Mouse (Mus musculus) limb, embryonic 14.5 days (tissue): ENCODE measurements at regions not wholly inside any gene's neighbourhood (a gene's known extent, or its start where the extent isn't known, plus 50 kb on each side); places are given as distances from the start of the nearest gene placed in this dataset.

Experiments
- ATAC-seq: fragments of 200-750 bp; cut with Nextera tagmentation; 2 replicates; pipeline ENCODE4 v1.8.0; 2017; ENCODE audit warnings: low read depth, moderate number of reproducible peaks, moderate TSS enrichment; ENCODE audit not compliant: low FRiP score
- DNase-seq: peaks from one replicate; pipeline ENCODE4 v3.0.0-alpha.2; 2015; ENCODE audit warnings: low spot score
- H3K27ac ChIP-seq: fragments of 300-500 bp; sonication (generic); replicated peaks from 2 replicates; pipeline ENCODE4 v1.5.1; 2014; ENCODE audit warnings: low read depth, mild to moderate bottlenecking, low read length, moderate library complexity, mixed read lengths
- H3K27me3 ChIP-seq: fragments of 300-500 bp; sonication (generic); 2 replicates; pipeline ENCODE4 v1.6.1; 2014; ENCODE audit warnings: low read length, mixed read lengths; ENCODE audit not compliant: control insufficient read depth, insufficient read depth
- H3K36me3 ChIP-seq: fragments of 300-500 bp; sonication (generic); 2 replicates; pipeline ENCODE4 v1.6.1; 2014; ENCODE audit warnings: mild to moderate bottlenecking, low read length, moderate library complexity, mixed read lengths; ENCODE audit not compliant: control insufficient read depth, insufficient read depth
- H3K4me1 ChIP-seq: fragments of 300-500 bp; sonication (generic); 2 replicates; pipeline ENCODE4 v1.6.1; 2014; ENCODE audit warnings: antibody characterized with exemption, low read length, mixed read lengths; ENCODE audit not compliant: control insufficient read depth, insufficient read depth
- H3K4me2 ChIP-seq: fragments of 300-500 bp; sonication (generic); replicated peaks from 2 replicates; pipeline ENCODE4 v1.6.1; 2014; ENCODE audit warnings: low read depth, mild to moderate bottlenecking, low read length, moderate library complexity; ENCODE audit not compliant: severe bottlenecking
- H3K4me3 ChIP-seq: fragments of 300-500 bp; sonication (generic); replicated peaks from 2 replicates; pipeline ENCODE4 v1.5.1; 2014; ENCODE audit warnings: low read length
- H3K9ac ChIP-seq: fragments of 300-500 bp; sonication (generic); 2 replicates; pipeline ENCODE4 v1.6.1; 2014; ENCODE audit warnings: mild to moderate bottlenecking, low read depth, low read length, moderate library complexity; ENCODE audit not compliant: severe bottlenecking
- H3K9me3 ChIP-seq: fragments of 300-500 bp; sonication (generic); 2 replicates; pipeline ENCODE4 v1.6.1; 2016; ENCODE audit warnings: low read length; ENCODE audit not compliant: control insufficient read depth
- POLR2A ChIP-seq: fragments of 200-500 bp; IDR thresholded peaks from 2 replicates; pipeline ENCODE4 v1.8.0; 2012; ENCODE audit warnings: inconsistent platforms, mild to moderate bottlenecking, moderate library complexity, borderline replicate concordance; ENCODE audit not compliant: insufficient read depth, insufficient read length; ENCODE audit errors: extremely low read depth
- WGBS: fragments of 180-500 bp; shearing (Covaris S2); extraction: QIAGEN DNeasy Blood & Tissue Kit; methylation state at CpG from one replicate; pipeline ENCODE4 v1.1.7; 2014; 5-methylcytosine and 5-hydroxymethylcytosine counted together

GRCm38 (mm10) chr2:108156189-108156588 lies 865.8 kb downstream of the Kcna4 start:
- Histone ChIP-seq H3K9me3 (no peaks in the 10 kb centered on the region), H3K9ac (no peak overlapping the region), H3K4me1 (no peaks in the 10 kb centered on the region), H3K36me3 (no peaks in the 10 kb centered on the region), H3K27ac (no peak overlapping the region), H3K4me2 (no peak overlapping the region), H3K27me3 (no peaks in the 10 kb centered on the region), H3K4me3 (no peak overlapping the region)
- DNase-seq (no peak), ATAC-seq (no peak)
- no peak for TF ChIP-seq POLR2A

DNA sequence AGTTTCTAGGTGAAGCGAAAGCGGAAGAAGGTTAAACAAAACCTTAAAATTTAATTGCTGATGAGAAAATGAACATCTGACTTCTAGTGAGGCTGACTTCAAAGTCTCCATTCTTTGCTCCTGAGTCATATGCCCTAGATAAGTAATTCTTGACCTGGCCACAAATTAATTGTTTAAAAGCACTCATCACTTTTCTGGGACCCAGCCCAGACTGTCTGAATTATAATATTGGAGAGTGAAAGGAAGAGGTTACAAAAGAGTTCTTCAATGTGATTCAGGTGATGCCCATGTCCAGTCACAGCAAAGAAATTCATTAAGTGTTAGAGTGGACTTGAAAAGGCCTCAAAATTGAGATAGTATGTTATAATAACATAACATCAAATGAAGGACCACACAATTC lies 867.3 kb downstream of the Kcna4 start:
- DNase-seq = no peak
- H3K4me2 ChIP-seq = no peak overlapping the region
- 84% methylated on average over 2 of the region's 2 CpGs for WGBS
- no peak overlapping the region for H3K9ac ChIP-seq
- H3K4me1 ChIP-seq = no peaks in the 10 kb centered on the region
- H3K36me3 ChIP-seq = no peaks in the 10 kb centered on the region
- no peak for TF ChIP-seq POLR2A
- H3K4me3 ChIP-seq = no peak overlapping the region
- no peak for ATAC-seq
- no peak overlapping the region for H3K27ac ChIP-seq
- H3K27me3 ChIP-seq = no peaks in the 10 kb centered on the region
- H3K9me3 ChIP-seq = no peaks in the 10 kb centered on the region

DNA sequence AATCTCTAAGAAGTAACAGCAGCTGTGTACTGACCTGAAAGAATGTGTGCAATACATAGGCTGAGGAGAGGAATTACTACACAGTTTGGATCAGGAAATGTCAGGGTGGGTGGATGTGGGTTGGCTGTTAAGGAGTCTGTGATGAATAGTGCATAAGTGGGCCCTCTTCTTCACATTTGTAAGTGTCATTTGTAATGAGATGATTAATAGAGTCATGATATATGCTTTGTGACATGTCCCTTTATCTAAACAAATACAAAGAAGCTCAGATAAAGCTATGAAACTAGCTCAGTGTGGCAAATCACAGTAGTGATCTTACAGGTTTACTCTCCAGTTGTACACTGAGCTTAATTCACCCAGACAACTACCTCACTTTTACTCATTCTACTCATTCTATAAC lies 867.9 kb downstream of the Kcna4 start:
- DNase-seq = no peak
- Histone ChIP-seq H3K27ac (no peak overlapping the region), H3K9me3 (no peaks in the 10 kb centered on the region), H3K4me1 (no peaks in the 10 kb centered on the region), H3K4me2 (no peak overlapping the region), H3K36me3 (no peaks in the 10 kb centered on the region), H3K27me3 (no peaks in the 10 kb centered on the region), H3K9ac (no peak overlapping the region), H3K4me3 (no peak overlapping the region)
- TF ChIP-seq POLR2A = no peak
- no peak for ATAC-seq

GRCm38 (mm10) chr2:108160865-108161264 lies 870.4 kb downstream of the Kcna4 start:
- no peaks in the 10 kb centered on the region for H3K9me3 ChIP-seq
- TF ChIP-seq POLR2A = no peak
- H3K4me3 ChIP-seq = no peak overlapping the region
- H3K27me3 ChIP-seq = no peaks in the 10 kb centered on the region
- 81% methylated on average over 3 of the region's 3 CpGs for whole genome bisulfite sequencing
- no peaks in the 10 kb centered on the region for H3K36me3 ChIP-seq
- H3K4me1 ChIP-seq = no peaks in the 10 kb centered on the region
- no peak for ATAC-seq
- no peak for DNase-seq
- no peak overlapping the region for H3K27ac ChIP-seq
- H3K4me2 ChIP-seq = no peak overlapping the region
- no peak overlapping the region for H3K9ac ChIP-seq

- H3K9ac ChIP-seq = no peak overlapping the region
- ATAC-seq = no peak
- TF ChIP-seq POLR2A = no peak
- no peaks in the 10 kb centered on the region for H3K27me3 ChIP-seq
- no peak for DNase-seq
- 28% methylated on average over 1 of the region's 1 CpGs for WGBS
- no peaks in the 10 kb centered on the region for H3K36me3 ChIP-seq
- no peak overlapping the region for H3K4me3 ChIP-seq
- H3K4me2 ChIP-seq = no peak overlapping the region
- no peaks in the 10 kb centered on the region for H3K4me1 ChIP-seq
- H3K27ac ChIP-seq = no peak overlapping the region
- no peaks in the 10 kb centered on the region for H3K9me3 ChIP-seq
Observed at GRCm38 (mm10) chr2:108165085-108165484, 874.6 kb downstream of the Kcna4 start.
